Mouse (Mus musculus): ENCODE measurements around the gene Mybbp1a. TPM values are rescaled to one million over a fixed set of nuclear protein-coding genes. Genes with fewer than 3 reads are reported as not detected.

Mybbp1a gene
- polyA plus RNA-seq (2012), result 4.1 TPM in 2 replicates

DNA sequence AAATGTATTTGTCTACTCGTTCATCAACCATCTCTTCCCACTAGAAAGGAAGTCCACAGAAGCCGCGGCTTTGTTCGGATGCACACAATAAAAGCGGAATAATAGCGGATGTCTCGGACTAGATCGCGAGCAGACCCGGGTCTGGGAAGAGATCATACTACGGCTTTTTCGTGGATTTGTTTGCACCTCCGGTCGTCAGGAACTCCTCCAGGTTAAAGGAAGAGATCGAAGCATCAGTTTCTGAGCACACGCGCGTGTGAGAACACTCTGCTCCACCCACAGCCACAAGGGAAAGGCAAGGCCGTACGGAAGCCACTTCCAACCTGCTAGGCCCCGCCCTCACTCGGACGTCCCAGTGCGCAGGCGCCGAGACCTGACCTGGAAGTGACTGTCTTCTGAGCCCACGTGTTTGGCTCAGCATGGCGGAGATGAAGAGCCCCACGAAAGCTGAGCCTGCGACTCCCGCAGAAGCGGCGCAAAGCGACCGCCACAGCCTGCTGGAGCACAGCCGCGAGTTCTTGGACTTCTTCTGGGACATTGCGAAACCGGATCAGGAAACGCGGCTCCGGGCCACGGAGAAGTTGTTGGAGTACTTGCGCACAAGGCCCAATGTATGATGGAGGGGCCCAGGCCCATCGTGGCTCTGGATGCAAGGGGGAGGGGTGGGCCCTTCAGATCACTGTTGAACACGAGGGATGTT, at the start of gene Mybbp1a:
Gene Mybbp1a (plus strand): TSS at position 391 of the 700 bp plus-strand sequence.
- Histone ChIP-seq H3K4me3 (replicated peaks) (peak within 1 kb of the TSS; percentile 71), H3K27me3 (ENCODE audit: control insufficient read depth) (no peaks in the 10 kb centered on the region), H3K36me3 (ENCODE audit: control insufficient read depth) (peaks cover 38% of the 10 kb centered on the region), H3K4me1 (ENCODE audit: control insufficient read depth) (peaks cover 24% of the 10 kb centered on the region), H3K9me3 (ENCODE audit: control insufficient read depth, low read length) (no peaks in the 10 kb centered on the region)
- TF ChIP-seq TAL1 (IDR thresholded peaks at IDR 0.05; ENCODE audit: low read length), result no peak
- no peak for TF ChIP-seq GATA1 (IDR thresholded peaks at IDR 0.05; ENCODE audit: low read length)

DNA sequence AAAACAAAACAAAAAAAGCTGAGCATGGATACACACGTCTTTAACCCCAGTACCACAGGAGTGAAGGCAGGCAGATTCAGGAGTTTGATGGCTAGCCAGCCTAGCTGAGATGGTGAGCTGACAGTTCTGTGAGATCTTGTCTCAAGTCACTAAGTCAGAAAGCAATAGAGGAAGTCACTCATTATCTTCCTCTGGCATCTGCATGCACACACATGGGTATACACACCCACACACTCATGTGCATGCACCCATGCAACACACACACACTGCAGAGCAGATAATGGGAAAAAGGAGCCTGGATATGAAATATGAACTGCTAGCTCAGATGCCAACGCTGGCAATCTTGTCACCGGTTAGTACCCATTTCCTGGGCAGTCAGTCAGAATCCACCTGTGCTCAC, 47.9 kb upstream of the Mybbp1a start:
- H3K9me3 ChIP-seq (ENCODE audit: control insufficient read depth, low read length), result no peaks in the 10 kb centered on the region
- H3K36me3 ChIP-seq (ENCODE audit: control insufficient read depth), result no peaks in the 10 kb centered on the region
- TF ChIP-seq GATA1 (IDR thresholded peaks at IDR 0.05; ENCODE audit: low read length), result no peak
- TF ChIP-seq TAL1 (IDR thresholded peaks at IDR 0.05; ENCODE audit: low read length), result no peak
- no peak overlapping the region for H3K4me3 ChIP-seq (replicated peaks)
- no peaks in the 10 kb centered on the region for H3K4me1 ChIP-seq (ENCODE audit: control insufficient read depth)
- H3K27me3 ChIP-seq (ENCODE audit: control insufficient read depth), result no peaks in the 10 kb centered on the region

DNA sequence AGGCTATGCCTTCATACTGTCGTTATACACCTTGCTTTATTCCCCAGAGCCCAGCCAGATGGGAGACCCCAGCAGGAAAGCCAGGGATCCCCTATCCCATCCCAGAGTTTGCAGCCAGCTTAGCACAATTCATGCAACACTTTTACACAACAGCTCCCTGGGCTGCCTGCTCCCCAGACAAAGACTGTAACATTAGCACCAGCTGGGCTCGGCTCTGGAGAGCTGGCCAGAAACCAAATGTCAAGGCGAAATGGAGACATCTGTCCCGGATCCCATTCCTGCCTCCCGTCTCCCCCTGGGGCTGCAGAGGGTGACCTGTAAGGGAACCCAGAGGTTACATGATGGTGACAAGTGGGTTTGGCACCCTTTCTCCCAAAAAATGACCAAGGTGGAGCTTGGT, 47.5 kb upstream of the Mybbp1a start:
- no peaks in the 10 kb centered on the region for H3K9me3 ChIP-seq (ENCODE audit: control insufficient read depth, low read length)
- no peaks in the 10 kb centered on the region for H3K4me1 ChIP-seq (ENCODE audit: control insufficient read depth)
- H3K4me3 ChIP-seq (replicated peaks), result no peak overlapping the region
- TF ChIP-seq GATA1 (IDR thresholded peaks at IDR 0.05; ENCODE audit: low read length), result no peak
- TF ChIP-seq TAL1 (IDR thresholded peaks at IDR 0.05; ENCODE audit: low read length), result no peak
- H3K27me3 ChIP-seq (ENCODE audit: control insufficient read depth), result no peaks in the 10 kb centered on the region
- no peaks in the 10 kb centered on the region for H3K36me3 ChIP-seq (ENCODE audit: control insufficient read depth)

- H3K4me3 ChIP-seq (replicated peaks), result no peak overlapping the region
- no peaks in the 10 kb centered on the region for H3K27me3 ChIP-seq (ENCODE audit: control insufficient read depth)
- H3K4me1 ChIP-seq (ENCODE audit: control insufficient read depth), result no peaks in the 10 kb centered on the region
- H3K9me3 ChIP-seq (ENCODE audit: control insufficient read depth, low read length), result no peaks in the 10 kb centered on the region
- H3K36me3 ChIP-seq (ENCODE audit: control insufficient read depth), result no peaks in the 10 kb centered on the region; the same call in 1 of the 2 replicates
- TF ChIP-seq TAL1 (IDR thresholded peaks at IDR 0.05; ENCODE audit: low read length) (no peak), GATA1 (IDR thresholded peaks at IDR 0.05; ENCODE audit: low read length) (no peak)
These were observed 46.5 kb upstream of the Mybbp1a start for GRCm38 (mm10) chr11:72394694-72395093.

GRCm38 (mm10) chr11:72395652-72396051, 45.5 kb upstream of the Mybbp1a start:
- H3K9me3 ChIP-seq (ENCODE audit: control insufficient read depth, low read length), result no peaks in the 10 kb centered on the region
- TF ChIP-seq GATA1 (IDR thresholded peaks at IDR 0.05; ENCODE audit: low read length) (no peak), TAL1 (IDR thresholded peaks at IDR 0.05; ENCODE audit: low read length) (no peak)
- H3K36me3 ChIP-seq (ENCODE audit: control insufficient read depth), result no peaks in the 10 kb centered on the region; the same call in 1 of the 2 replicates
- no peaks in the 10 kb centered on the region for H3K4me1 ChIP-seq (ENCODE audit: control insufficient read depth)
- H3K4me3 ChIP-seq (replicated peaks), result no peak overlapping the region
- H3K27me3 ChIP-seq (ENCODE audit: control insufficient read depth), result no peaks in the 10 kb centered on the region

- no peaks in the 10 kb centered on the region for H3K9me3 ChIP-seq (ENCODE audit: control insufficient read depth, low read length)
- H3K36me3 ChIP-seq (ENCODE audit: control insufficient read depth), result no peaks in the 10 kb centered on the region; the same call in 1 of the 2 replicates
- no peaks in the 10 kb centered on the region for H3K4me1 ChIP-seq (ENCODE audit: control insufficient read depth)
- H3K4me3 ChIP-seq (replicated peaks), result no peak overlapping the region
- TF ChIP-seq TAL1 (IDR thresholded peaks at IDR 0.05; ENCODE audit: low read length), result no peak
- no peak for TF ChIP-seq GATA1 (IDR thresholded peaks at IDR 0.05; ENCODE audit: low read length)
- no peaks in the 10 kb centered on the region for H3K27me3 ChIP-seq (ENCODE audit: control insufficient read depth)
These were observed 44.5 kb upstream of the Mybbp1a start for GRCm38 (mm10) chr11:72396621-72397020.

- no peaks in the 10 kb centered on the region for H3K4me1 ChIP-seq (ENCODE audit: control insufficient read depth)
These were observed 44.1 kb upstream of the Mybbp1a start for GRCm38 (mm10) chr11:72397072-72397471.

DNA sequence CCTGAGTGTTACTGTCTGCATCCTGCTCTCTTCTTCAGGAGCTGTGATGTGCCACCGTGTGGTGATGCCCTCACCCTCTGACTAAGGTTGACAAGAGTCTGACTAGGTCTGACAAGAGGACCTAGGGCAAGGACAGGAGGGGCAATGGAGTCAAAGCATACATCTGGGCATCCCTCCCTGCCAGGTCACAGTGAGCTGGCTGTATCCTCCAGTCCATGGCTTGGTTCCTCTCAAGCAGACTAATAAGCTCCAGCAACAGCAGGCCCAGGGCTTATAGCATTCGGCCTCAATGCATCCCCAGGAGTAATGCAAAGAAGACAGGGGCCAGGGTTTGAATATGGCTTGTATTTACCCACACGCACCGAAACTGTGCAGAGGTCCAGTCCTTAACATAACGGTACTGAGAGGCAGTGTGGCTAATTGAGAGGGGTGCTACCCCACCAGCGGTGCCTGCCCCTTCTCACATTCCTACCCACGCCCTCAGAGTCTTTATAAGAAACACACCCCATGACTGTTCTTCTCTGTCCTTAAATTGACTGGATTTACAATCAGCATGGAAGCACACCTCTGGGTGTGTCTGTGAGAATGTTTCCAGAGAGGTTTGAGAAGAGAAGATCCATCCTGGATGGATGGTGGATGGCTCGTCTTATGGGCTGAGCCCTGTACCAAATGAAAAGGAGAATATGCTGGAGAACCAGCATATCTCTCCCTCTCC, 43.2 kb upstream of the Mybbp1a start:
- H3K4me1 ChIP-seq (ENCODE audit: control insufficient read depth), result no peaks in the 10 kb centered on the region
- H3K9me3 ChIP-seq (ENCODE audit: control insufficient read depth, low read length), result no peaks in the 10 kb centered on the region
- TF ChIP-seq TAL1 (IDR thresholded peaks at IDR 0.05; ENCODE audit: low read length) (no peak), GATA1 (IDR thresholded peaks at IDR 0.05; ENCODE audit: low read length) (no peak)
- H3K36me3 ChIP-seq (ENCODE audit: control insufficient read depth), result no peaks in the 10 kb centered on the region; the same call in 1 of the 2 replicates
- H3K4me3 ChIP-seq (replicated peaks), result no peak overlapping the region
- no peaks in the 10 kb centered on the region for H3K27me3 ChIP-seq (ENCODE audit: control insufficient read depth)

More at GRCm38 (mm10) chr11:72397072-72397471, 44.1 kb upstream of the Mybbp1a start:
- TF ChIP-seq GATA1 (IDR thresholded peaks at IDR 0.05; ENCODE audit: low read length), result no peak
- TF ChIP-seq TAL1 (IDR thresholded peaks at IDR 0.05; ENCODE audit: low read length), result no peak
- Histone ChIP-seq H3K4me3 (replicated peaks) (no peak overlapping the region), H3K27me3 (ENCODE audit: control insufficient read depth) (no peaks in the 10 kb centered on the region), H3K9me3 (ENCODE audit: control insufficient read depth, low read length) (no peaks in the 10 kb centered on the region), H3K36me3 (ENCODE audit: control insufficient read depth) (no peaks in the 10 kb centered on the region; the same call in 1 of the 2 replicates)

- Histone ChIP-seq H3K9me3 (ENCODE audit: control insufficient read depth, low read length) (no peaks in the 10 kb centered on the region), H3K4me3 (replicated peaks) (no peak overlapping the region), H3K36me3 (ENCODE audit: control insufficient read depth) (no peaks in the 10 kb centered on the region; the same call in 1 of the 2 replicates), H3K27me3 (ENCODE audit: control insufficient read depth) (no peaks in the 10 kb centered on the region), H3K4me1 (ENCODE audit: control insufficient read depth) (no peaks in the 10 kb centered on the region)
- TF ChIP-seq GATA1 (IDR thresholded peaks at IDR 0.05; ENCODE audit: low read length), result no peak
- TF ChIP-seq TAL1 (IDR thresholded peaks at IDR 0.05; ENCODE audit: low read length), result no peak
These were observed 40.1 kb upstream of the Mybbp1a start for GRCm38 (mm10) chr11:72401068-72401467.

Data from erythroblast, embryonic 14.5 days (primary cell).